Mouse (Mus musculus) midbrain, embryonic 10.5 days (tissue): ENCODE data around the gene Rsad1. TPM values are rescaled to one million over a fixed set of nuclear protein-coding genes. Genes with fewer than 3 reads are reported as not detected.

Source experiments
- DNase-seq: peaks from one replicate; pipeline ENCODE4 v3.0.0-alpha.2; 2017; ENCODE audit warnings: low spot score
- H3K27ac ChIP-seq: fragments of 300-500 bp; sonication (generic); replicated peaks from 2 replicates; pipeline ENCODE4 v1.5.1; 2016; ENCODE audit warnings: mild to moderate bottlenecking
- H3K27me3 ChIP-seq: fragments of 300-500 bp; sonication (generic); 2 replicates; pipeline ENCODE4 v1.6.1; 2016; ENCODE audit warnings: low read depth, mild to moderate bottlenecking; ENCODE audit not compliant: poor library complexity, severe bottlenecking
- H3K36me3 ChIP-seq: fragments of 300-500 bp; sonication (generic); 2 replicates; pipeline ENCODE4 v1.6.1; 2016; ENCODE audit warnings: mild to moderate bottlenecking, moderate library complexity
- H3K4me1 ChIP-seq: fragments of 300-500 bp; sonication (generic); 2 replicates; pipeline ENCODE4 v1.6.1; 2016
- H3K4me3 ChIP-seq: fragments of 300-500 bp; sonication (generic); 2 replicates; pipeline ENCODE4 v1.5.1; 2016; ENCODE audit warnings: mild to moderate bottlenecking, moderate library complexity
- H3K9me3 ChIP-seq: fragments of 300-500 bp; sonication (generic); replicated peaks from 2 replicates; pipeline ENCODE4 v1.6.1; 2016; ENCODE audit warnings: mild to moderate bottlenecking
- WGBS: fragments of 180-500 bp; shearing (Covaris S2); methylation state at CpG from one replicate; pipeline ENCODE4 v1.1.7; 2016; 5-methylcytosine and 5-hydroxymethylcytosine counted together
- polyA plus RNA-seq: library from polyadenylated mRNA; unstranded; fragments of >200 nt; fragmentation: Nextera tagmentation; extraction: Ambion mirVana; gene quantifications from 2 replicates; pipeline ENCODE4 v1.2.1, GENCODE M21; 2016

The Rsad1 gene
- polyA plus RNA-seq, 1 experiment from 2014 or later: 5.1 TPM

GRCm38 (mm10) chr11:94500362-94500761, 48.7 kb downstream of the Rsad1 start:
- Histone ChIP-seq H3K9me3 (no peaks in the 10 kb centered on the region), H3K4me1 (peaks cover 27% of the 10 kb centered on the region), H3K27ac (no peak overlapping the region), H3K36me3 (no peaks in the 10 kb centered on the region), H3K27me3 (peaks cover 62% of the 10 kb centered on the region), H3K4me3 (peak overlapping the region; percentile 57)
- 27% methylated on average over 8 of the region's 8 CpGs for WGBS
- DNase-seq: no peak

GRCm38 (mm10) chr11:94499661-94500152, 49.3 kb downstream of the Rsad1 start, which contains the start of gene Epn3:
Epn3 (minus strand) TSS chr11:94499974.
- Histone ChIP-seq H3K4me1 (peaks cover 27% of the 10 kb centered on the region), H3K4me3 (peak within 1 kb of the TSS; percentile 57), H3K27me3 (peaks cover 66% of the 10 kb centered on the region), H3K36me3 (no peaks in the 10 kb centered on the region), H3K27ac (peak within 1 kb of the TSS; percentile 63), H3K9me3 (no peaks in the 10 kb centered on the region)
- DNase-seq: peak; percentile 60
- under 1% methylated on average over 26 of the region's 26 CpGs for WGBS

- Histone ChIP-seq H3K36me3 (no peaks in the 10 kb centered on the region), H3K4me1 (peaks cover 27% of the 10 kb centered on the region), H3K27ac (no peak overlapping the region), H3K27me3 (peaks cover 70% of the 10 kb centered on the region), H3K9me3 (no peaks in the 10 kb centered on the region), H3K4me3 (peak overlapping the region; percentile 57)
- DNase-seq: no peak
- WGBS: 13% methylated on average over 2 of the region's 2 CpGs
Observed at GRCm38 (mm10) chr11:94499035-94499434, 50.0 kb downstream of the Rsad1 start.

DNA sequence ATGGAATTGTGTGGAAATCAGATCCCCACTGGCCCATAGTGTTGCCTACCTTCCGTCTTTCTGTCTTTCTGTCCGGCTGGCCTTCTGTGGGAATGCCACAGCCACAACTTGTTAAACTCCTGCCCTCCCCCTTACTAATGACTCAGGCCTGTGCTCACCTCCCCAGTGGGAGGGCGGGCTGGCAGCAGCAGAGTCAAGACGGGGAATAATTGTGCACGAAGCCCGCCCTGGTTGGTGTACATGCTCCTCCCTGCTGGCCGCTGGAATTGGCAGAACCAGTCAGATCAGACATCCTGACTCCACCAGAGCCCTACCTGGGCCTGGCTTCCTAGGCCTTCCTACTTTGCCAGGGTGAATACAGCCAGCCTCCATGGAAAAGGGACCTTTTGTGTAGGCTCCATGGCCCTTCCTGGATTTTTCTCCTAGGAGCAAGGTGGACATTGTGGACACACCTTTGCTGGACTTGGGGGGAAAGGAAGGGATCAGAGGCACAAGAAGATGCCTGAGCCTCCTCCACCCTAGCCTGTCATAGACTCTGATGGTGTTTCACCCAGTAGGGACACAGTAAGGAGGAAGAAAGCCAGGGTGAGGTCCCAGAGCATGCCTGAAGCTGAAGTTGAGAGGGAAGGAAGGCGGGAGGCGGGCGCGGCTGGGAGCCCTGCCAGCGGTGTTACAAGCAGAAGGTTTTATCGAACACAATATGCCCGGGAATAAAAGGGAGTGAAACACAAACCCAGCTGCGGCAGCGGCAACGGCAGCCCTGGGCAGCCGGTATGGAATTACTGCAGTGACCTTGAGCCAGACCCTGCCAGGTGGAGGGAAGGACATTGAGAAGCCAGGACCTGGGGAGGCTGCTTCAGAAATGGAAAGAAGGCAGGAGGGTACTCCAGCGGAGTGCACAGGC, 50.7 kb downstream of the Rsad1 start:
- Histone ChIP-seq H3K27me3 (peaks cover 77% of the 10 kb centered on the region), H3K36me3 (no peaks in the 10 kb centered on the region), H3K27ac (no peak overlapping the region; the same call in 1 of the 2 replicates), H3K4me3 (peak overlapping the region; percentile 57), H3K9me3 (no peaks in the 10 kb centered on the region), H3K4me1 (peaks cover 27% of the 10 kb centered on the region)
- WGBS: 26% methylated on average over 19 of the region's 19 CpGs
- DNase-seq: no peak

DNA sequence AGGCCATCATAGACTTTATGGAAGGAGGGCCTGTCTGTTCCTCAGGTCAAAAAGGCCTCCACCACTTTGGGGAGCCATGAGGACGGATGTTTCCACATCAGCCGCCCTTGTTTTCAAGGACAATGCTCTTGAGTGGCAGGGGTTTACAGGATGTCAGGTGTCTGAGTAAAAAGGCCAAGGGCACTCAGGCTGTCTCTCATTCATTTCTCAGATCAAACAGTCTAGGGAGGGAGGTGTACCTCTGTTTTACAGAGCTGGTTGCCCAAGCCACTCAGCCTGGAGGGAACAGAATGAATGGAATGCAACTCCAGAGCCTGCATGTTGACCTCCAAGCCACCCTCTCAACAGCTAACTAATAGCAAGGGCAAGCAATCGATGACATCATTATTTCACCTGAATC, 53.6 kb downstream of the Rsad1 start:
- Histone ChIP-seq H3K4me1 (peaks cover 39% of the 10 kb centered on the region), H3K9me3 (no peaks in the 10 kb centered on the region), H3K27me3 (peaks cover 82% of the 10 kb centered on the region), H3K27ac (no peak overlapping the region), H3K36me3 (no peaks in the 10 kb centered on the region), H3K4me3 (no peak overlapping the region)
- WGBS: 82% methylated on average over 3 of the region's 3 CpGs
- no peak for DNase-seq

- Histone ChIP-seq H3K36me3 (no peaks in the 10 kb centered on the region), H3K27ac (peak overlapping the region; percentile 84; the same call in 1 of the 2 replicates), H3K27me3 (peaks cover 81% of the 10 kb centered on the region), H3K4me3 (peak overlapping the region; percentile 67), H3K9me3 (no peaks in the 10 kb centered on the region), H3K4me1 (peaks cover 34% of the 10 kb centered on the region)
- 62% methylated on average over 7 of the region's 7 CpGs for WGBS
- DNase-seq: no peak
Observed at GRCm38 (mm10) chr11:94491749-94492099, 57.3 kb downstream of the Rsad1 start.

- WGBS: 6% methylated on average over 55 of the region's 55 CpGs
- peaks cover 85% of the 10 kb centered on the region for H3K27me3 ChIP-seq
- peaks cover 34% of the 10 kb centered on the region for H3K4me1 ChIP-seq
Observed at GRCm38 (mm10) chr11:94491035-94491748, 57.9 kb downstream of the Rsad1 start.

More at GRCm38 (mm10) chr11:94491035-94491748, 57.9 kb downstream of the Rsad1 start:
- Histone ChIP-seq H3K4me3 (peak overlapping the region; percentile 67), H3K27ac (peak overlapping the region; percentile 84), H3K36me3 (no peaks in the 10 kb centered on the region), H3K9me3 (no peaks in the 10 kb centered on the region)
- peak; percentile 73 for DNase-seq

Other genes with a start within 250 kb of the Rsad1 start
- gene Luc7l3, start 227.3 kb downstream of the Rsad1 start, polyA plus RNA-seq: 105 and 109 TPM in 2 replicates
- gene Ankrd40, start 221.3 kb downstream of the Rsad1 start, polyA plus RNA-seq: 11.1 and 12.9 TPM in 2 replicates
- gene Abcc3, start 156.3 kb downstream of the Rsad1 start, polyA plus RNA-seq: 0.37 and 0.42 TPM in 2 replicates
- 8.1 and 9.1 TPM in 2 replicates for gene Cacna1g, start 75.1 kb downstream of the Rsad1 start, polyA plus RNA-seq
- 0.12 TPM in 1 of 2 replicates, not detected in the other for gene Spata20, start 63.1 kb downstream of the Rsad1 start, polyA plus RNA-seq
- gene Epn3, start 49.3 kb downstream of the Rsad1 start, polyA plus RNA-seq: 0.57 and 0.80 TPM in 2 replicates
- 2.7 and 2.9 TPM in 2 replicates for gene Mycbpap, start 27.5 kb downstream of the Rsad1 start, polyA plus RNA-seq
- gene Chad, start 15.8 kb upstream of the Rsad1 start, polyA plus RNA-seq: 0.12 and 0.39 TPM in 2 replicates
- 3.0 and 3.5 TPM in 2 replicates for gene Acsf2, start 52.6 kb upstream of the Rsad1 start, polyA plus RNA-seq
- 265 and 286 TPM in 2 replicates for gene Lrrc59, start 80.5 kb upstream of the Rsad1 start, polyA plus RNA-seq
- 143 and 145 TPM in 2 replicates for gene Mrpl27, start 104.5 kb upstream of the Rsad1 start, polyA plus RNA-seq
- 61.7 and 64.1 TPM in 2 replicates for gene Eme1, start 104.7 kb upstream of the Rsad1 start, polyA plus RNA-seq
- 13.8 and 14.4 TPM in 2 replicates for gene Xylt2, start 128.3 kb upstream of the Rsad1 start, polyA plus RNA-seq
- gene Gm11541, start 155.2 kb upstream of the Rsad1 start, polyA plus RNA-seq: not detected in 2 replicates
- 0.20 and 0.32 TPM in 2 replicates for gene Cdc34b, start 192.5 kb upstream of the Rsad1 start, polyA plus RNA-seq
- gene Tmem92, start 233.4 kb upstream of the Rsad1 start, polyA plus RNA-seq: not detected in 2 replicates